Mouse (Mus musculus) frontal cortex, postnatal 36 days (tissue): ENCODE data around the gene Sh3pxd2a.
"Not testable (repeated sequence)": the region's sequence is repeated elsewhere in the genome, so short reads cannot be mapped to it uniquely, and the experiment has no call there.

ENCODE experiments used
- DNase-seq, 2 experiments: peaks; one replicate each; pipeline ENCODE4 v3.0.0; 2022; ENCODE audit warnings: low spot score in 2 of 2

Gene Sh3pxd2a

DNA sequence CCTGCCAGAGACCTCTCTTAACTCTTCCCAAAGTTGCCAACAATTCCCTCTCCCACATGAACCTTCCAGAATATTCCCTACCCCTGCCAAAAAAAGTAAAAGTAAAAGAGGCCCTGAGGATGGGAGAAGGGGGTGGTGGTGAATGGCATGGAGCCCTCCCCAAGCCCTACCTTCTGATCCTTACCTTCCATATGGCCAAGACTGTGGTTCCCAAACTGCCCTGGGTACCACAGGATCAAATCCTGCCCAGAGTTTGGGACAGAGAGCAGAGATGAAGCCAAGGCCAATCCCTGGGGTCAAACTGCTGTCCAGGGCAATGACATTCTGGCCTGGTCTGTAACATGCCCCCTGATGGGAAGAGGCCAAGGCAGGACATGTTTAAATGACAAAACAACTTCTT, 55.1 kb downstream of the Sh3pxd2a start:
- no peak for DNase-seq

DNA sequence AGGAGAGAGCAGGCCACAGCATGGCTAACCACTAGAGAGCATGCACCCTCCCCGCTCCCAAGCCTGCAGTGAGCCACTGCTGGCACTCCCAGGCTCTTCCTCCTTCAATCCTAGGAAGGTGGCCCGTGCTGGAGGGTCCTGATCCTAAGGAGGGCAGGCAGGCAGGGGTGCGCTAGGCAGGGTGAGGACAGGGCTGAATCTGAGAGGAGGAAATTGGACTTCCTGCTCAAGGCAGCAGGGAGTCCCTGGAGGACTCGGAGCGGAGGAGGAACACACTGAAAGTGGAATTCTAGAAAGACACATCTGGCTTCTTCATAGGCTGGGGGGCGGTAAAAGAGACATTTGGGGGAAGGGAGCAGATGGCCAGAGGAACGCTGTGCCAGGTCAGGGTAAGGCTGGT, 55.5 kb downstream of the Sh3pxd2a start:
- no peak for DNase-seq

DNA sequence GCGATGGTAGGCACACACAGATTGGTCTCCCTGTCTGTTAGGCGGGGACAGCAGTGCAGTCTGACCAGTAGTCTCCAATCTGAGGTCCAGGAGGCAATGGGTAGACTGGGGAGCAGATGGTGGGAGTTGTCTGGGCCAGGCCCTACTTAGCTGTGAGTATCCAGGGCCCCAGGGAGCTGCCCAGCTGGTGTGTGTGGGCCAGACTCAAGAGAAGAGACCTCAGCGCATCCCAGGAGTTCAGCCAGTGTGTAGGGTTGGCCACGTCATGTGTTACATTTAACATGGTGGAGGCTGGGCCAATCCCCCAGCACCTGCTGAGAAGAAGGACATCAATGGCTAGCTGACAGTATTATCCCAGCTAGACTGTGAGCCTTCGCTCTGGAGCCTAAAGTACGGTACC, 56.9 kb downstream of the Sh3pxd2a start:
- DNase-seq = no peak

DNA sequence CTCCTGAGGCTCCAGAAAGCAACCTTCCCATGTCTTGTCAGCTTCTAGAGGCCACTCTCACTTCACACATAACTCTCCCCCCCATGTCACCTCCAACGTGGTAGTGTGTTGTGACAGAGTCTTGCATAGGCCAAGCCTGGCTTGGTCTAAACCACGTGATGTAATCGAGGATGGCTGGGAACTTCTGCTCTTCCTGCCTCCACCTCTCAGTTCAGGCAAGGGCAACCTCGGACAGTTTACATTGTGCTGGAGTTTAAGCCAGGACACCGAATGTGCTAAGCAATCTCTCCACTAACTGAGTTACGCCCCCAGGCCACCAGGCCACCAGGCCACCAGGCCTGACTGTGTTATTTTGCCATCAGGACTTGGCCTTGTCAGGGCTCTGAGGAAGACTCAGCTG, 57.7 kb downstream of the Sh3pxd2a start:
- DNase-seq = no peak

DNA sequence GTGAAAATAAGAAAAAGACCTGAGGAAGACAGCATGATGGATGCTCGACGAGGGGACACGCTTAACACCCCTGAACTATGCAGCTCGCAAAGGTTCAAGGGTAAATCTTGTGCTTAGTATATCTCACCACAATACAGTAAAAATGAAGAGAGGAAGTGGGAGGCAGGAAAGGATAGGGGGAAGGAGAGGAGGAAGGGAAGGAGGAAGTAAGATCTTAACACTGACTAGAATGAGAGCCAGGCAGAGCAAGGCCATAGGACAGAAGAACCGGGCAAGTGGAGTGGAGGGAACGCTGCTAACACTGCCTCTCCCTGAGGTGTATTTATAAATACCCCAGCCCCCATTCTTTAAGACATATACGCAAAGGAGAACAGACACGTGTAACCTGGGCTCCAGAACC, 58.7 kb downstream of the Sh3pxd2a start:
- no peak for DNase-seq

DNA sequence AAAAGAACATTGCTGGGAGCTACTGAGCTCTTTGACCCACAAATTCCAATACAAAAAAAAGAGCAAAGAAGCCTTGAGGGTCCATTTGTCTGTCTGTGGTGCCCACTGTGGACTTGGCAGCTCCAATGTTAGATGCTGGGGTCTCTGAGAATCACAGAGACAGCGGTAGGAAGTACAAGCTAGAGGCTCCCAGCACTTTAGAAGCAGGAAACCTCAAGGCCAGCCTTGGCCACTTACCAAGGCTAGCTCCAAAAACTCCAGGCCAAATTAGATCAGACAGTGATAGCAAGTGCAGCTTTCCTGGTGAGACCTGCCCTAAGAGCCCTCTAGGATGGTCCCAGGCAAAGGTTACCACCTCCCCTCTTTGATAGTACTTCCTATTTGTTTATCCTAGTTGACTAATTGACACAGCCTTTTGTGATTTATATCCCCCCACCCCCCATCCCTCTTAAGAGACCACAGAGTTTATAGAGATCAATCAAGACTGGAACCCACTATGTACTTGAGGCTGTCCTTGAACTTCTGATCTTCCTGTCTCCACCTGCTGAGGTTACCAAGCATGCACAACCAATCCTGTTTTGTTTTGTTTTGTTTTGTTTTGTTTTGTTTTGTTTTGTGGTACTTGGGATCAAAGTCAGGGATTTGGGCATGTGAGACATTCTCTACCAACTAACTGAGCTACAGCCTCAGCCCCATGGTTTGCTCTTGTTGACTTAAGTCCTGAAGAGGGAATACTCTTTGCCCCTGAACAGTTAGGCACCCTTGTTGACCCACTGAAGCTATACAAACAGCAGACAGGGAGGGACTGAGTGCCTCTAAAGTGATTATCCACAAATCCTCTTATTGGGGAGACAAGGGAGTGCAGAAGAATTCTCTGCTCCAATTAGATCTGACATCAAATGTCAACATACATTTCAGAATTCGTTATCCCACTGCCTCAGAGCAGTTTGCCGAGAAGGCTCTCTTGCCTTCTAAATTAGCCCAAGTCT, 60.5 kb downstream of the Sh3pxd2a start:
- no peak for DNase-seq

DNA sequence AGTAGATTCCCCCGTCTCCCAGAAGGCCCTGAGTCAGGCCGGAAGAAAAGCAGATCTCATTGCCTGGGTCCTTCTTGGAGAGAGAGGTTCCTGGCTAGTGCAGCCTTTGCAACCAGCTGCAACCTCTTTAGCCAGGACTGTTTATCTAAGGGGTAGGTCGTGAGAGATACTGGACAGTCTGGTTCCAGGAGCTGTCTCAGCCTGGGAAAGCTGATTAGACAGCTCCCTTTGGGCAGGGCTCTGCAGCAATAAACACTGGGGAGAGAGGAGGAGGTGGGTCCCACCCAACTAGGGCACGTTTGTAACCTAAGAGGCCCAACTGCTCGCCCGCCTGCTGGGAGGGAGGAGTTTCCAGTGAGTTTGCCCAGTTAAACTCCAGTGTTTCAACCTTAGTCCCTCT, 61.2 kb downstream of the Sh3pxd2a start:
- no peak for DNase-seq

DNA sequence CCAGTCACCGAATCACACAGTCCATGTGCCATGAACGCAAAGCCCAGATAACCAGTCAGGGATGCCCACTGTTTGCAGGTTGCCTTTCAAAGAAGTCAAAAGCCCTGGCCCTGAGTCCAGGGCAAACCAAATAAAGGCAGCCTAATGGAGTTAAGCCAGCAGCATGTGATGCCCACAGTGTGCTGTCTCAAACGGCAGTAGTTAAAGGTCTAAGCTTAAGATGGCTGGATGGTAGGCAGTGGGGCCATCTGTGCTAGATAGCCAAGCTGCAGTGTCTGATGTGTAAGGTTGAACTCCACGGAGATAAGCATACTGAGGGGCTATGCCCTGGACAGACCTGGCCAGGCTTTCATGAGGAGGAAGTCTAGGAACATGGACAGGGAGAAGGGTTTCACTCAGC, 61.7 kb downstream of the Sh3pxd2a start:
- no peak for DNase-seq

DNA sequence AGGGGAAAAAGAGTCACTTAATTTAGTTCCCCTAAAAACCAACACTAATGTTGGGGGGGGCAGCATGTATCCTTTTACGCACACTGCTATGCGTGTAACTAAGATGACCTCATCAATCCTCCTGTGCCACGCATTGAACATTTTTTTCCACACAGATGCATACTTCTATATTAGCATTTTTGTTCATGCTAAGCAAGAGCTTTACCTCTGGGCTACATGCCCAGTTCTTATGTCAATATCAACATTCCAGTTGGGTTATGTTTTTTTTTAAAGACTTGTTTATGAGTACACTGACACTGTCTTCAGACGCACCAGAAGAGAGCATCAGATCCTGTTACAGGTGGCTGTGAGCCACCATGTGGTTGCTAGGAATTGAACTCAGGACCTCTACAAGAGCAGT, 64.5 kb downstream of the Sh3pxd2a start:
- no peak for DNase-seq

DNA sequence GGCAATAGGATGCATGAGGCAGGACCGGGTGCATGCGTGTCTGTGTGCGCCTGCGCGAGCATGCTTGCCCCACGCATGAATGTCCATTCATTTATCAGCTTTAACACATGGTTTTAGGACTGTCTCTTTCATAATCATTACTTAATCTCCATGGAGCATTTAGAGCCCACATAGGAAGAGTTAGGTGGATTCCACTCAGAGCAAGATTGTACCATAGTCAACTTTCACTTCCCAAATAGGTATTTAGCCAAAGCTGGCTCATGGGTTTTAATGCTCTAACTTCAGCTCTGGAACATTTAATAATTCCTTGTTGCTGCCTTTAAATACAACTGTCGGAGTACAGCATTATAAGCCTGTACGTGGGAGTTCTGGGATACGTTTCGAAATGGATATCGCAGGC, 65.2 kb downstream of the Sh3pxd2a start:
- DNase-seq = no peak

DNA sequence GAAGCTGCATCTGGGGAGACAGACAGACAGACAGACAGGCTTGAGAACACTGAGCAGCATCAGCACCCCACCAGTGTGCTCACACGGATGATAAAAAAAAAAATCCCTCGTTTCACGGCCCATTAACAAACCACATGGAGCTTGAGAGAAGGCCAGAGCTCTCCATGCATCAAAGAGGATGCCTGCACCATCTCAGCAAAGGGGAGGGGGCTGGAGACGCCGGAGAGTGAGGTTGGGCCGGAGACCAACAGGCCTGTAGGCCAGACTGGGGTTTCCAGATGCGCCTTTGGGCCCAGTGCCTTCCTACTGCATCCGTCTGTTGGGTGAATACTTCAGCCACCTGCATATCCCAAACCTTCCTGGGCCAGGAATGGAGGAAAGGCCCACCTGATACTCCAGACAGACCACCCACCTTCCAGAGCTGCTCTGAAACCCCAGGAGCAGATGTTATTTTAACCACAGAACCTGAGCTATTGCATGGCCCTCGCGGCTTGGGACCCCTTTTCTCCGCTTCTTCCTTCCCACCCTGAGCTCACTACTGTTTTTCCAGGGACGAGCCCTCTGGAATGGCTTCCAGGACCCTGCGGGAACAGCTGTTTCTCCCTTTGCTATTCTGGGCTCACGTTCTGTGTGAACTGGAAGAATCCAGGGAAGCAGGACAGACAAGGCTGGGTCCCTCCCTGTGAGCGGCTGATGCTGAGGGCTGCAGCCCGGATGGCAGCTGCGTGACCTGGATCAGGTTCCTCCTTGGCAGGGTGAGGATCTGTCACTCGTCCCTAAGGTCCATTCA, 66.1 kb downstream of the Sh3pxd2a start:
- DNase-seq = peak in 1 of 2 experiments; percentile 6

DNA sequence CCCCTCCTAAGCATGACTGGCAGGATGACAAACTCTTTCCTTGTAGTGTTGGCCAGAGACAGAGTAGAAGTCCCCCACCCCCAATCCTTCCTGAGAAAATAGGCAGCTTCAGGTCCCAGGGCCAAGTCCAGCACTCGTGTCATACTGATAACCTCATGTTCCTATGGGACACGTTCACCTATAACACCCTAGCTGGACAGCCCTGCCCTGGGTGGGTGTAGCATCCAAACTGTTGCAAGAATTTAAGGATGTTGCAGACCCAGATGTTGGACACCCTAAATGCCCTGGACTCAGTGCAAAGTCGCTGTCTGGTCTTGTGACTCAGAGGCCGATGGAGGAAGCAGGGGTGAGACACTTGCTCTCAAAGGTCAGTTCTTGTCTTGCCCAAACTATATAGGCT, 68.9 kb downstream of the Sh3pxd2a start:
- no peak for DNase-seq

DNA sequence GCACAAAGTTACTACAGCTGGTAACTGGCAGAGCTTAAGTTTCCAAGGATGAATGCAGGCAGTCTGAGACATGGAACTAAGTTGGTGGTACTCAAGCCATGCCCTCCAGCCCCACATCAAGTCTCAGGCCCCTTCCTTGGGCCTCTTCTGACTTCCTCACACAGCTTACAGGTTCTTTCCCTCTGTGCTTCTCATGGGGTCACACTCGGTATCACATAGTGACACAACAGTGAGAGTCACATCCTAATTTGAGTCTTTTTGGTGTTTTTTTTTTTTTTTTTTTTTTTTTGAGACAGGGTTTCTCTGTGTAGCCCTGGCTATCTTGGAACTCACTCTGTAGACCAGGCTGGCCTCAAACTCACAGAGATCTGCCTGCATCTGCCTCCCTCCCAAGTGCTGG, 69.4 kb downstream of the Sh3pxd2a start:
- not testable (repeated sequence) for DNase-seq

DNA sequence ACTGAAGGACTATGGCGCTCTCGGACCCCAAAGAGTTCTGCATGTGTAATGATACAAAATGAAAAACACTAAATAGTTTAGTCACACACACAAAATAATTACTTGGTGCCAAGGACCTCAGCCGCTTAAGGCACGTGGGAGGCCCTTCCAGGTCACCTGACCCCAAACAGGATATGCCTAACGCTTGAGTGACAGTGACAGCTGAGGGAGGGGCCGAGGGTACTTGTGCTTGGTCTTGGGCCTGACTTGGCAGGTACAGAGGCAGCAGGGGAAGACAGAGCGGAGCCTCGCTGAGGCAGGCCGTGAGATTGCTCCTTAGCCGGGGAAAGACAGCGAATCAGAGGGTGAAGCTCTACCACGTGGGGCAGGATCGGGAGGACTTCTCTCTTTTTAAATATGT, 73.3 kb downstream of the Sh3pxd2a start:
- no peak for DNase-seq

DNA sequence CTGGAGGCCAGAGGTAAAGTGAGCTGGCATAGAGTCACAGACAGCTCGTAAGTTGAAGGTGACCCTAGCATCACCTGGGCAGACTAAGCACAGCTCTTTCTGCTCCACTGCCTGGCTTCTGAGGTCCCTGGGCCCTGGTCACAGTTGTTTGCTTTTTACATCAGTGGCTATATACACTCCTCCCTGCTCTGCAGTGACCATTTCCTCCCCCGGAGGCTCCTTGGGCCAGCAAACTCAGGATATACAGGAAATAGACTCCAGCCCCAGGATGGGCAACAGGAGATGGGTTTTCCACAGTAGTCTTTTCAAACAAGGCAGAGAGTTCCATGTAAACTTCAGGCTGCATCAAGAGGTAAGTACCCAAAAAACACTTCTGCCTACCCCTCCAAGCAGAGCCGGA, 76.3 kb downstream of the Sh3pxd2a start:
- DNase-seq = no peak

DNA sequence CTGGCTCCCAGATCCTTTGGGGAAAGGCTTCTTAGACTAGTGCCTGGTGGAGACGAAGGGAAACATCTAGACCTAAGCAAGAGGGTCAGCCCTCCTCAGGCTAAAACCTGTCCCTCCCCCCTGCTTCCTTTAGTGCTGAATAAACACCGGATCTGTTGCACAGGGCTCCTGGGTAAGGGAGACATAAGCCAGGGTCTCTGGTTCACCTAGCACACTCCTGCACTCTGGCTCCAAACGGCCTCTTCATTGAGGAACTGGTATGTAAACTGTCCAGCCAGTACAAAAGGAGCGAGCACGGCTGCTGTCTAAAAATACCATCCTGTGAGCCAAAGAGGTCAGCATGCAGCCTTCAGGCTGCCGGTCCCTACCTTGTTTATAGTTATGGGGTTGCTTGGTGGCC, 76.8 kb downstream of the Sh3pxd2a start:
- DNase-seq = no peak

DNA sequence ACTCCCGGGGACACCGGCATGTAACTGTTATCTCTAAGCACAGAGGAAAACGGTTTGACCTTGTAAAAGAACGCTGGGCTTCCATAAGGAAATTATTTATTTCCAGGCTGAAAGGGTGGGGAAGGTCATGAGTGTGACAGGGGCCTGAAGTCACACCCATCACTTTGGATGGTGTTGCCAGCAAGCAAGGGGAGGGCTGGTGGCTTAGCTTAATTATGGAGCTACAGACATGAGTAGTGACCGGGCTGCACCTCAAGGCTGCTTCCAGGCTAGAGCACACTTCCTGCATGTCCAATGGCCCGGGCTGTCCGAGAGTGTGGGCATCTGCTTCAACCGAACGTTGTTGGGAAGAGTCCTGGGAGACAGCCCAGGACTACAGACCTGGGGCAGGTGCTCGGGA, 78.2 kb downstream of the Sh3pxd2a start:
- DNase-seq = no peak

DNA sequence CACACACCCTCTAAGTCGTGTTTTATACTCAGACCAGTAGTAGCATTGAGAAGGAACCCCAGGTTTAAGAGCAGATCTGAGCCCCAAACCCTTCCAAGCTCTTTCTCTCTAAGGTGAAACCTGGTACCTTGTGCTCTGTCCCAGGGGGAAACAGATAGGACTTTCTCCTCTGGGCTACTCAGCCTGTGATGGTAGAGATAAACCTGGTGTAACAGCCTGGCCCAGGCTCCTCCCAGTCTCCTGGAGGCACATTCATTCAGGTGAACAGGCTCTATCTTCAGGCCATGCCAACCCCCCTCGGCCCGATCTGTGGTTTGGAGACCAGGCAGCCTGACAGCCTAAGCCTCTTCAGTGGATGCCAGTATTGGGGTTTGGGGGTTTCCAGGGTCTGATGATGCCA, 79.6 kb downstream of the Sh3pxd2a start:
- no peak for DNase-seq

DNA sequence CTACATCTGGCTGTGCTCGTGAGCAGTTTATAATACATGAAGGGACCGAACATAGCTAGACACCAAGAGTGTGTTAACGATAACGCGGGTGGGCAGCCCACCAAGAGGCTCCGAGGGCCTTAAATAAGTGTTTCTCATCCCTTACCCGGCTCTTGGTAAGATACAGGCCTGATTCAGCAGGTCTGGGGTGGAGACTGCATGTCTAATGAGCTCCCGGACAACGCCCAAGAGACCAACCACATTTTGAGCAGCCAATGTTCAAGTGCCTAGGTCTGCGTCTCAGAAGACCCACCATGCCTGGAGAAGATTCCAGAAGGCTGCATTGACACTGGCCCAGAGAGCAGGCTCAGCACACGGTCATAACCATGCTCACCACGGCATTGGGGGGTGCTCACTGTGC, 80.2 kb downstream of the Sh3pxd2a start:
- no peak for DNase-seq

DNA sequence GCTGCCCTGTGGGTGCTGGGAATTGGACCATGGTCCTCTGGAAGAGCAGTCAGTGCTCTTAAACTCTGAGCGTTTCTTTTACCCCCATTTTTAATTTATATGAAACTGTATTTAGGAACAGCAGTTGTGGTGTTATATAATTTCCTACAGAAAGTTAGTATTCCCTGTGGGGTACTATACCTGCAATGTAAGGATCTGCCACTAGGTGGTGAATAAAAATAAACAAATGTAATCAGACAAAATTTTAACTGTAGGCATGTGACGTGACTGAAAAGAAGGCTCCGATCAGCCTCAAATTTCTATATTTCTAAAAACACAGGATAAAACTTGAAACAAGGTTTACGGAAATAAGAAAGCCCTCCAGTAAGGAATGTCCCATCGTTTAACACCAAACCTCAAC, 81.9 kb downstream of the Sh3pxd2a start:
- DNase-seq = no peak

DNA sequence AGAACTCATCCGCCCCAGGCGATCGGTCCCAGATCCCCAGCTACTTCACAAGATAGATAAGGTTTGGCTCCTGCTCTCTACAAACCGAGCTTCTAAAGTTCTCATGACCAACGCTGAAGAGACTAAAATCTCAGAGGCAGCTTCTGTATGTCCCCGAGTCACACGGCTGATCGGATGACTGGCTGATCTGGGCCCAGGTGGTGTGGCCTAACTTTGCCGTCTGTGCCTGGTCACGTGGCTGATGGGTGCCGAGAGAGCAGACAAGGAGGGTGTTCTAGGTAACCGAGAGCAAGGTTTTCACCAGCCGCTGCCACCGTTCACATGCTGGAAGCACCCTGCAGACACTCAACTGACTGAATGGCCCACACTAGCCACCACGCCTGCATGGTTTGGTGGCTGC, 83.2 kb downstream of the Sh3pxd2a start:
- DNase-seq = no peak

DNA sequence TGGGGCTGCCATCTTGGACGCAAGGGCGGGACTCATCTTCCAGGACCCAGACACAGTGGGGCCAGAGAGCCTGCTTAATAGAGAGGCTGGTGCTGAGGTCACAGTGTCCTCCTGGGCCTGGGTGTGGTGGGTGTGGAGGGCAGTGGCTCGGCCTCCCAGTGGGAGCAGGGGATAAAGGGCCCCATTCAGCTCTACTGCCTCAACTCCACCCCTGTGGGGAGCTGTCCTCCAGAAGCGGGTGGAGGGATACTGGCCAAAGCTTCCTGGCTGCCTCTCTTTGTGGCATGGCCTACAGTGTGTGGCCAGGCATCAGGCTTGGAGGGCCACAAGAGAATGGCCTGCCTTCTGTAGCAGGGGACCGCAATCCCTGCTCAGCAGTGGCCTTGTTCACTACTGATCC, 85.1 kb downstream of the Sh3pxd2a start:
- no peak for DNase-seq
